Mouse (Mus musculus) intestine, postnatal 0 days (tissue): ENCODE measurements around the gene Kif24. TPM values are rescaled to one million over a fixed set of nuclear protein-coding genes. Genes with fewer than 3 reads are reported as not detected.

Experiments used
- ATAC-seq: fragments of 200-750 bp; cut with Nextera tagmentation; 2 replicates; pipeline ENCODE4 v1.8.0; 2017; ENCODE audit warnings: mild to moderate bottlenecking, moderate TSS enrichment, moderate library complexity
- H3K27ac ChIP-seq: fragments of 300-500 bp; sonication (generic); 2 replicates; pipeline ENCODE4 v1.5.1; 2014; ENCODE audit warnings: mild to moderate bottlenecking, low read depth, low read length, moderate library complexity
- H3K27me3 ChIP-seq: fragments of 300-500 bp; sonication (generic); replicated peaks from 2 replicates; pipeline ENCODE4 v1.6.1; 2014; ENCODE audit warnings: low read length, mixed read lengths; ENCODE audit not compliant: control insufficient read depth, insufficient read depth
- H3K36me3 ChIP-seq: fragments of 300-500 bp; sonication (generic); 2 replicates; pipeline ENCODE4 v1.6.1; 2014; ENCODE audit warnings: mild to moderate bottlenecking, moderate library complexity; ENCODE audit not compliant: control insufficient read depth, insufficient read depth
- H3K4me1 ChIP-seq: fragments of 300-500 bp; sonication (generic); replicated peaks from 2 replicates; pipeline ENCODE4 v1.6.1; 2014; ENCODE audit warnings: antibody characterized with exemption, low read length, mixed read lengths; ENCODE audit not compliant: control insufficient read depth, insufficient read depth
- H3K4me2 ChIP-seq: fragments of 300-500 bp; sonication (generic); replicated peaks from 2 replicates; pipeline ENCODE4 v1.6.1; 2014; ENCODE audit warnings: low read depth, mild to moderate bottlenecking, moderate library complexity
- H3K4me3 ChIP-seq: fragments of 300-500 bp; sonication (generic); 2 replicates; pipeline ENCODE4 v1.5.1; 2014; ENCODE audit warnings: low read depth, low read length
- H3K9ac ChIP-seq: fragments of 300-500 bp; sonication (generic); 2 replicates; pipeline ENCODE4 v1.6.1; 2014; ENCODE audit warnings: mild to moderate bottlenecking, low read depth, low read length
- H3K9me3 ChIP-seq: fragments of 300-500 bp; sonication (generic); 2 replicates; pipeline ENCODE4 v1.6.1; 2016; ENCODE audit warnings: mixed run types; ENCODE audit not compliant: control insufficient read depth
- CTCF ChIP-seq: sonication (generic); IDR thresholded peaks from 2 replicates; pipeline ENCODE4 v1.5.1; 2016; ENCODE audit warnings: low read depth, mild to moderate bottlenecking, control low read depth, antibody characterized with exemption, moderate library complexity
- WGBS: fragments of 180-500 bp; shearing (Covaris S2); extraction: QIAGEN DNeasy Blood & Tissue Kit; methylation state at CpG from one replicate; pipeline ENCODE4 v1.1.7; 2014; 5-methylcytosine and 5-hydroxymethylcytosine counted together
- polyA plus RNA-seq: library from polyadenylated mRNA; unstranded; fragments of >200 nt; fragmentation: Nextera tagmentation; extraction: Ambion mirVana; gene quantifications from 2 replicates; pipeline ENCODE4 v1.2.1, GENCODE M21; 2015

The Kif24 gene
- polyA plus RNA-seq, 1 experiment from 2014 or later = 1.3 TPM

DNA sequence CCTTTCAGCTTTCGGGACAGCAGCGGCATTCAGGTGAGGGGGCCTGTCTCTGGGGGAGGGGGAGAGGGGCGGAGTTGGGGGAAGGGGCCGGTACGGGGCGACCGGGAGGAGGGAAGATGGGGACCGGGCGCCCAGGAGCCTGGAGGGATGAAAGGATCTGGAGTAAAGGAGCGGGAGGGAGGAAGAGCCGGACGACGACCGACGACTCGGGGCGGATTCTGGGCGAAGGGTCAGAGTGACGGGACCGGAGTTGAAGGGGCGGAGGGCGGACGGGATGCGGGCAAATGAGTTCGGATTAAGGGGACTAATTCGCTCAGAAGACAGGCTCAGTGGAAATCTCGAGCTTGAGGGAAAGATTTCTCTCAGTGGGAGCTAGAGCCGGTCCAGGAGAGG is 115.5 kb downstream of the Kif24 start:
- ATAC-seq = peak; percentile 49; the same call in 1 of the 2 replicates

DNA sequence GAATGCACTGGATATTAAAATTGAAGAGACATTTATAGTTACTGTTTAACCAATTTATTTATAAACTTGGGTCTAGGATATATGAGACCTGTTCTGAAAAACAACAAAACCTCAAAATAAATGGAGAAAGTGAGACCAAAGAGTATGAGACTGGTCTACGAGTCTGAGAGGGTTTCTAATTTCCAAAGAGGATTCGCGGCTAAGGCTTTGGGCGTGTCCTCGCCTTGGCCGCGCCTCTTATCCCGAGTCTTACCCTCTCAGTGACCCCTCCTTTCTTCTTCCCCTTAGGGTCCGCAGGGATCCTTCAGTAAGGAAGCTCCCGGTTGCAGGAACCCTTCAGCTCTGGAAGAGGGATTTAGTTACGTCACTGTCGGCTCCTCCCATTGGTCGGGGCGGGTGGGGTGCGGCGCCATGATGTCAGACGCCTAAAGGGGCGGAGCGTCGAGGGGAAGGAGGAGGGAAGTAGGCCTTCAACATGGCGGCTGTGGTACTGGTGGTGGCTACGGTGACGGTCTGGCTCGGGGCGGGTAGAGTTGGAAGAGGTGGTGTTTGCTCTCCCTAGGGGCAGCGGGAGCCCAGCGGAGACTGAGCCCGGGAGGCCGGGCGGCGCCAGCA is 116.0 kb downstream of the Kif24 start, which contains the start of gene Ubap1:
Ubap1 (plus strand) TSS at position 413 of the 615 bp plus-strand sequence.
- ATAC-seq = peak; percentile 95
- peak within 1 kb of the TSS; percentile 81 for H3K9ac ChIP-seq
- WGBS = under 1% methylated on average over 31 of the region's 31 CpGs
- no peak for TF ChIP-seq CTCF
- no peaks in the 10 kb centered on the region for H3K27me3 ChIP-seq
- H3K4me3 ChIP-seq = peak within 1 kb of the TSS; percentile 97
- H3K4me2 ChIP-seq = peak within 1 kb of the TSS; percentile 69
- H3K9me3 ChIP-seq = no peaks in the 10 kb centered on the region
- 0 out of 2 replicates have a peak, but pooled peaks cover 2% of the 10 kb centered on the region for H3K4me1 ChIP-seq
- H3K27ac ChIP-seq = peak within 1 kb of the TSS; percentile 92
- no peaks in the 10 kb centered on the region for H3K36me3 ChIP-seq

More for the DNA sequence above, 115.5 kb downstream of the Kif24 start:
- 0 out of 2 replicates have a peak, but pooled peaks cover 2% of the 10 kb centered on the region for H3K4me1 ChIP-seq
- no peaks in the 10 kb centered on the region for H3K36me3 ChIP-seq
- peak overlapping the region; percentile 81 for H3K9ac ChIP-seq
- no peak for TF ChIP-seq CTCF
- no peaks in the 10 kb centered on the region for H3K27me3 ChIP-seq
- H3K9me3 ChIP-seq = no peaks in the 10 kb centered on the region
- H3K4me2 ChIP-seq = peak overlapping the region; percentile 69
- H3K4me3 ChIP-seq = peak overlapping the region; percentile 97
- WGBS = under 1% methylated on average over 28 of the region's 28 CpGs
- H3K27ac ChIP-seq = peak overlapping the region; percentile 92

DNA sequence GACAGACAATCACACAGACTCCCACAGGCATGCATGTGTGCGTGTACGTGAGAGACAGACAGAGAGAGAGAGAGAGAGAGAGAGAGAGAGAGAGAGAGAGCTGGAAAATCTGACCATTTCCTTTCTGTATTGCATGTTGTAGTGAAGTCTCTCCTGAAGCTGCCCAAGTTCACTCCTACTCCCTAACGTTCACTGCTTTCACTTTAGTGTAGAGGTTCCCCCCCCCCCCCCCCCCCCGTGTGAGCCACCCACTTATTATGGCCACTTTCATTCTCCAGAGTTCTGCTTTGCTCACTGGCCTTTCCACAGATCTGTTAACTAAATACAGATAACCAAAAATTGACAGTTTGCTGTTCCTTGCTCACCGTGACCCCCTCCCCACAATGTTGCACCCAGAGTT is 116.8 kb downstream of the Kif24 start:
- H3K27me3 ChIP-seq = no peaks in the 10 kb centered on the region
- peak overlapping the region; percentile 97 for H3K4me3 ChIP-seq
- no peak for TF ChIP-seq CTCF
- H3K9me3 ChIP-seq = no peaks in the 10 kb centered on the region
- H3K4me1 ChIP-seq = 0 out of 2 replicates have a peak, but pooled peaks cover 2% of the 10 kb centered on the region
- H3K36me3 ChIP-seq = no peaks in the 10 kb centered on the region
- H3K9ac ChIP-seq = no peak overlapping the region
- H3K4me2 ChIP-seq = peak overlapping the region; percentile 55
- 17% methylated on average over 5 of the region's 5 CpGs for WGBS
- H3K27ac ChIP-seq = peak overlapping the region; percentile 31; the same call in 1 of the 2 replicates
- no peak for ATAC-seq

DNA sequence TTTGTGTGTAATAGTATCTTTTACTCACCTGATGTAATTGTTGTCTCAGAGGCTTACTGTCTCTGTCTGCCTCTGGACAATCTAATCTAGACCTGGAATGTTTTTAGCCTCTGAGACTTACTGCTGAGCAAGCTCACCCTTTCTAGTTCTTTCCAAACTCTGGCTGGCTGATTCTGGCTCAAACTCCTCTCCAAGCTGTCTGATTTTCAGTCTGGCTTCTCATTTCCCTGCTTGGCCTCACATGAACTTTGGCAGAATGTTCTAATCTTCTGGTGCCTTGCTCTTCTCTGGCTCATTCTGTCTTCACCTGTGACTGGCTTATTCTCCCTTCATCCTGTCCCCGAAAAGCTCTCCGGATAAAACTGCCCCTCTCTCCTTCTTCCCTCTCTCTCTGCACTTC is 118.7 kb downstream of the Kif24 start:
- TF ChIP-seq CTCF = no peak
- Histone ChIP-seq H3K27ac (no peak overlapping the region), H3K9ac (no peak overlapping the region), H3K27me3 (no peaks in the 10 kb centered on the region), H3K9me3 (no peaks in the 10 kb centered on the region), H3K4me3 (no peak overlapping the region), H3K36me3 (no peaks in the 10 kb centered on the region), H3K4me2 (no peak overlapping the region), H3K4me1 (0 out of 2 replicates have a peak, but pooled peaks cover 2% of the 10 kb centered on the region)
- 73% methylated on average over 2 of the region's 2 CpGs for WGBS
- ATAC-seq = no peak

GRCm38 (mm10) chr4:41340912-41341550 is 123.7 kb downstream of the Kif24 start:
- no peaks in the 10 kb centered on the region for H3K9me3 ChIP-seq
- H3K4me2 ChIP-seq = no peak overlapping the region
- no peaks in the 10 kb centered on the region for H3K36me3 ChIP-seq
- no peak; the same call in 1 of the 2 replicates for TF ChIP-seq CTCF
- ATAC-seq = no peak
- H3K4me3 ChIP-seq = no peak overlapping the region
- no peak overlapping the region for H3K27ac ChIP-seq
- WGBS = 83% methylated on average over 11 of the region's 11 CpGs
- no peaks in the 10 kb centered on the region for H3K27me3 ChIP-seq
- no peak overlapping the region for H3K9ac ChIP-seq
- no peaks in the 10 kb centered on the region for H3K4me1 ChIP-seq

Other genes with a start within 250 kb of the Kif24 start
- 15.3 and 17.7 TPM in 2 replicates for gene Ubap2, start 189.7 kb downstream of the Kif24 start, polyA plus RNA-seq
- gene Dcaf12, start 150.0 kb downstream of the Kif24 start, polyA plus RNA-seq = 27.0 and 29.1 TPM in 2 replicates
- gene Ubap1, start 115.9 kb downstream of the Kif24 start, polyA plus RNA-seq = 36.3 and 44.7 TPM in 2 replicates
- gene Nudt2, start 264 bp upstream of the Kif24 start, polyA plus RNA-seq = 34.9 and 35.7 TPM in 2 replicates
- 11.6 and 13.7 TPM in 2 replicates for gene AI464131, start 38.2 kb upstream of the Kif24 start, polyA plus RNA-seq
- gene 1110017D15Rik, start 52.4 kb upstream of the Kif24 start, polyA plus RNA-seq = 0.52 and 2.0 TPM in 2 replicates
- 3.2 and 4.9 TPM in 2 replicates for gene Fam219a, start 104.7 kb upstream of the Kif24 start, polyA plus RNA-seq
- gene Dnaic1, start 104.9 kb upstream of the Kif24 start, polyA plus RNA-seq = 2.3 and 3.4 TPM in 2 replicates
- 8.5 and 8.6 TPM in 2 replicates for gene Enho, start 175.4 kb upstream of the Kif24 start, polyA plus RNA-seq
- 1.9 and 2.8 TPM in 2 replicates for gene Cntfr, start 232.2 kb upstream of the Kif24 start, polyA plus RNA-seq
- gene Il11ra1, start 235.1 kb upstream of the Kif24 start, polyA plus RNA-seq = 63.8 and 63.9 TPM in 2 replicates
- gene Rpp25l, start 248.6 kb upstream of the Kif24 start, polyA plus RNA-seq = 47.4 and 51.3 TPM in 2 replicates